Mouse (Mus musculus) liver, postnatal 0 days (tissue): ENCODE data around the gene Rap1gds1. TPM values are rescaled to one million over a fixed set of nuclear protein-coding genes. Genes with fewer than 3 reads are reported as not detected.
A peak's percentile ranks its signal among the peaks of the same experiment; 100 is the strongest.

ENCODE experiments used
- ATAC-seq: fragments of 200-750 bp; cut with Nextera tagmentation; 2 replicates; pipeline ENCODE4 v1.8.0; 2017; ENCODE audit warnings: mild to moderate bottlenecking, moderate library complexity
- DNase-seq: peaks from one replicate; pipeline ENCODE4 v3.0.0-alpha.2; 2016
- H3K27ac ChIP-seq: fragments of 300-500 bp; sonication (generic); 2 replicates; pipeline ENCODE4 v1.5.1; 2014; ENCODE audit warnings: antibody characterized with exemption, moderate library complexity, mild to moderate bottlenecking, low read depth
- H3K27me3 ChIP-seq: fragments of 300-500 bp; sonication (generic); 2 replicates; pipeline ENCODE4 v1.6.1; 2014; ENCODE audit warnings: low read length, control low read depth, mixed read lengths; ENCODE audit not compliant: insufficient read depth
- H3K36me3 ChIP-seq: fragments of 300-500 bp; sonication (generic); replicated peaks from 2 replicates; pipeline ENCODE4 v1.6.1; 2014; ENCODE audit warnings: mild to moderate bottlenecking, control low read depth, low read length, moderate library complexity, mixed read lengths; ENCODE audit not compliant: insufficient read depth
- H3K4me1 ChIP-seq: fragments of 300-500 bp; sonication (generic); 2 replicates; pipeline ENCODE4 v1.6.1; 2014; ENCODE audit warnings: antibody characterized with exemption, mild to moderate bottlenecking, control low read depth; ENCODE audit not compliant: insufficient read depth
- H3K4me2 ChIP-seq: fragments of 300-500 bp; sonication (generic); 2 replicates; pipeline ENCODE4 v1.6.1; 2014; ENCODE audit warnings: low read depth, mild to moderate bottlenecking, low read length, moderate library complexity, mixed read lengths
- H3K4me3 ChIP-seq: fragments of 300-500 bp; sonication (generic); 2 replicates; pipeline ENCODE4 v1.5.1; 2014; ENCODE audit warnings: low read depth, low read length
- H3K9ac ChIP-seq: fragments of 300-500 bp; sonication (generic); replicated peaks from 2 replicates; pipeline ENCODE4 v1.6.1; 2014; ENCODE audit warnings: mild to moderate bottlenecking, moderate library complexity
- H3K9me3 ChIP-seq: fragments of 300-500 bp; sonication (generic); 2 replicates; pipeline ENCODE4 v1.6.1; 2016; ENCODE audit warnings: mild to moderate bottlenecking, control low read depth, low read length, mixed read lengths
- CTCF ChIP-seq: sonication (generic); IDR thresholded peaks from 2 replicates; pipeline ENCODE4 v1.5.1; 2016; ENCODE audit warnings: antibody characterized with exemption, low read depth
- EP300 ChIP-seq: IDR thresholded peaks from 2 replicates; pipeline ENCODE4 v1.6.1; 2016; ENCODE audit warnings: antibody characterized with exemption, low read depth, mild to moderate bottlenecking
- WGBS: fragments of 180-500 bp; shearing (Covaris S2); extraction: QIAGEN DNeasy Blood & Tissue Kit; methylation state at CpG from one replicate; pipeline ENCODE4 v1.1.7; 2014; ENCODE audit not compliant: insufficient replicate concordance; 5-methylcytosine and 5-hydroxymethylcytosine counted together
- polyA plus RNA-seq: library from polyadenylated mRNA; unstranded; fragments of >200 nt; fragmentation: Nextera tagmentation; extraction: Ambion mirVana; gene quantifications from 2 replicates; pipeline ENCODE4 v1.2.1, GENCODE M21; 2015

Rap1gds1 gene
- polyA plus RNA-seq, 1 experiment from 2014 or later = 9.9 TPM

DNA sequence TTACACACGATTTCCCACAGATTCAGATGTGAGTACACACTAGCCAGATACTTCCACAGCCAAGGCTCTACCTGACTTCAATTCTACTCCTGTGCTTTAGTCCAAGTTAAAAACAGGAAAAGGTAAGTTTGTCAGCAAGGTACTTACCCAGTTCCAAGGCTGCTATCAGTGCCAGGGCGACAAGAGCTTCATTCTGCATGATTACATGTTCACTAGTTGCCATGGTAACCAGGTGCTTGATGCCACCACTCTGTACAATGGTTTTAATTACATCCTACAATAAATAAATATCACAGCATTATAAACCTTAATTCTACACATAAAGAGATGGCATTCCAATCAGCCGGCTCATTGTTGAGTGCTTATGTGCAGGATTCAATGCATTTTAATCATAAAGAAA lies 129.5 kb downstream of the Rap1gds1 start:
- H3K9me3 ChIP-seq = no peaks in the 10 kb centered on the region
- H3K4me3 ChIP-seq = no peak overlapping the region
- H3K4me1 ChIP-seq = no peaks in the 10 kb centered on the region
- H3K36me3 ChIP-seq = peaks cover 14% of the 10 kb centered on the region
- no peak overlapping the region for H3K4me2 ChIP-seq
- 91% methylated on average over 3 of the region's 3 CpGs for WGBS
- no peak overlapping the region for H3K27ac ChIP-seq
- ATAC-seq (no peak), DNase-seq (no peak)
- TF ChIP-seq CTCF (no peak), EP300 (no peak)
- no peaks in the 10 kb centered on the region for H3K27me3 ChIP-seq
- H3K9ac ChIP-seq = no peak overlapping the region

DNA sequence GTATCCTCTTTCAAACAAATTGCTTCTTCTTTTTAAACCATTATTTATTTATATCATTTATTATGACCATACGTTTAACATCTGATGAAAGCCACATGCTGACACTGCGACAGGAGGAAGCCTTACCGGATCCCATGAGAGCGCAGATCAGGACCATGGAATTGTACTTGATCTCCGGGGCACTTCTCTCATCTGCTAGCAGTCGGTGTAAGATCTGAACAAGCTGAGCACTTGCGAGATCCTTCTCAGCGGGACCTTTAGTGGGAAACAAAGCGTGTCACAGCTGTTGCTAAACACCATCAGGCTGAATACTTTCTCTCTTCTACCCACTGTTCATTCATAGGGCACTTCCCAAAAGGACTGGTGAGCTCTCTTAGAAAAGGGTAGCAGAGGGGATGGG lies 133.4 kb downstream of the Rap1gds1 start:
- WGBS = 82% methylated on average over 9 of the region's 9 CpGs
- Histone ChIP-seq H3K9ac (no peak overlapping the region), H3K4me1 (no peaks in the 10 kb centered on the region), H3K27ac (no peak overlapping the region), H3K36me3 (peaks cover 17% of the 10 kb centered on the region), H3K4me2 (no peak overlapping the region), H3K9me3 (no peaks in the 10 kb centered on the region), H3K4me3 (no peak overlapping the region), H3K27me3 (no peaks in the 10 kb centered on the region)
- TF ChIP-seq CTCF (no peak), EP300 (no peak)
- ATAC-seq (no peak), DNase-seq (no peak)

DNA sequence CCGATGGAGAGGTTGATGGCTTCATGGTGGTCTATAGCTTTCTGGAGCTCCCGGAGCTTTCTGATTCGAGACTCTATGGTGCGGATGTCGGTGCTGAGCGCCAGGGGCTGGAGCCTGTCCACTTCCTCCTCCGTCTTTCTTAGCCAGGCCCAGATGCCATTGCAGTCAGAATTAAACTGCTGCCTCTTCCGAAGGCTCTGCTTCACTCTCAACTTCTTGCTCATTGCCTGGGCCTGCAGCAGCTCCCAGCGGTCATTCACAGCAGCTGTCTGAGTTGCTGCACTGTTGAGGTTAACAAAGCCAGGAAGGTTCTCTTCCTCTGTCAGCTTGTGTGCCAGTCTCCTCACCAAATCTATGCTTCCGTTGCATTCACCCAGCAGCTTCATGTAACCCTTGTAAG lies 137.8 kb downstream of the Rap1gds1 start:
- ATAC-seq (no peak), DNase-seq (no peak)
- H3K9me3 ChIP-seq = no peaks in the 10 kb centered on the region
- no peak overlapping the region for H3K9ac ChIP-seq
- H3K4me3 ChIP-seq = no peak overlapping the region
- TF ChIP-seq EP300 (no peak), CTCF (no peak)
- no peak overlapping the region for H3K27ac ChIP-seq
- H3K36me3 ChIP-seq = peaks cover 8% of the 10 kb centered on the region
- WGBS = 85% methylated on average over 10 of the region's 10 CpGs
- H3K27me3 ChIP-seq = no peaks in the 10 kb centered on the region
- no peaks in the 10 kb centered on the region for H3K4me1 ChIP-seq
- no peak overlapping the region for H3K4me2 ChIP-seq

DNA sequence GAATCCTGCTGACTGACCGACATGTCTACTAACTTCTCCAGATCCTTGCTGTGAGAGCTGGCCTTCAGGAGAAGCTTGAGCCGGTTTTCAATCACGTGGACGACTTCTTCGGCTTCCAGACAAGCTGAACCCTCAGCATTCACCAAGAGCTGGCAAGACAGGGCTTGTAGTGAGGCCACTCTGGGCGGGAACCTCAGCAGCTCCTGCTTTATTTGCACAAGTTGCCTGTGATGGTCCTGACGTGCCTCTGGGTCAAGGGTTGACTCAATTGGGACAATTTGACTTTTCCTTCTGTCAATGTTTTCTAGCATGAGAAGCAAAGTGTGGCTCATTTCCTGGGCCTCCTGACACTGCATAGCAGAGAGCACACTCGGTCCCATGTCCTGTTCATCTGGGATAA lies 138.2 kb downstream of the Rap1gds1 start:
- no peak for DNase-seq
- Histone ChIP-seq H3K27ac (no peak overlapping the region), H3K27me3 (no peaks in the 10 kb centered on the region), H3K4me2 (no peak overlapping the region), H3K4me3 (no peak overlapping the region), H3K36me3 (peaks cover 8% of the 10 kb centered on the region), H3K9me3 (no peaks in the 10 kb centered on the region), H3K9ac (no peak overlapping the region), H3K4me1 (no peaks in the 10 kb centered on the region)
- WGBS = 76% methylated on average over 8 of the region's 8 CpGs
- peak; percentile 58; the same call in 1 of the 2 replicates for ATAC-seq
- no peak for TF ChIP-seq CTCF
- no peak for TF ChIP-seq EP300

DNA sequence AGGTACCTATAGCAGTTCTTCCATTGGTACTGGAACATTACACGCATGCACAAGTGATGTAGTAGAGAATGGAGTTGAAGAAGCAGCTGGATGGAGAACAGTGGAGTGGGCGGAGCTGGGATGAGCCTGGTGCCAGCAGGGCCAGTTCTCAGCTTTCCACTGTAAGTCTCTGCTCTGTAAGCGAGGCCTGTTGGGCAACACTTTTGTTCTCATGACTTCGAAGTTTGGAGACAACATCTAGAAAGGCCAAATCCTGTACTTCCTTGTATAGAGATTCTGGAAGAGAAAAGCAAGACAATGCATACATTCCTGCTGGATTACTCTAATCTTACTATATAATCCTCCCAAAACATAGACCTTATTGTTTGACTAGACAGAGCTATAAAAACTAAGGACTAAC lies 147.6 kb downstream of the Rap1gds1 start:
- no peak overlapping the region for H3K4me2 ChIP-seq
- H3K9me3 ChIP-seq = no peaks in the 10 kb centered on the region
- H3K27me3 ChIP-seq = no peaks in the 10 kb centered on the region
- 81% methylated on average over 4 of the region's 4 CpGs for WGBS
- DNase-seq (no peak), ATAC-seq (no peak)
- no peak overlapping the region for H3K27ac ChIP-seq
- no peaks in the 10 kb centered on the region for H3K4me1 ChIP-seq
- no peak overlapping the region for H3K4me3 ChIP-seq
- H3K9ac ChIP-seq = no peak overlapping the region
- TF ChIP-seq CTCF = no peak
- TF ChIP-seq EP300 = no peak
- peaks cover 20% of the 10 kb centered on the region for H3K36me3 ChIP-seq

DNA sequence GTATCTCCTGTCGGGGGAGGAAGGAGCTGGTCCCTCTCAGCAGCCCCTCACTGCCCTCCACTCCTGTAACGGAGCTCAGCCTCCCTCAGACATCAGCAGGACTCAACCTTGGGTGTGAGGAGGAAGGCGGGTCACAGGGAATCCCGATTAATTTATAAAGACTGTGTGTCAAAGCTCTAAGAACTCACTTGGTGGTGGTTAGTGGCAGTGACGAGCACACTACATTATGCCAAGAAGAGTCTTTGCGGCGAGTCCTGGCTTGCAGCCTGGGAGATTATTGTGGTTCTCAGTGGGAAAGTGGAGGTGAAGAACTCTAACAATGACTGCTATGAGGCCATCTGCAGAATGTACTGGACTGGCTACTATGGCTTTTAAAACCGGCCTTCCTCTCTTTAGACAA lies 148.8 kb downstream of the Rap1gds1 start:
- Histone ChIP-seq H3K27me3 (no peaks in the 10 kb centered on the region), H3K4me1 (no peaks in the 10 kb centered on the region), H3K4me3 (no peak overlapping the region), H3K4me2 (no peak overlapping the region), H3K9me3 (no peaks in the 10 kb centered on the region), H3K27ac (no peak overlapping the region), H3K36me3 (peaks cover 20% of the 10 kb centered on the region), H3K9ac (no peak overlapping the region)
- no peak for DNase-seq
- no peak for TF ChIP-seq CTCF
- TF ChIP-seq EP300 = no peak
- WGBS = 87% methylated on average over 8 of the region's 8 CpGs
- ATAC-seq = no peak

DNA sequence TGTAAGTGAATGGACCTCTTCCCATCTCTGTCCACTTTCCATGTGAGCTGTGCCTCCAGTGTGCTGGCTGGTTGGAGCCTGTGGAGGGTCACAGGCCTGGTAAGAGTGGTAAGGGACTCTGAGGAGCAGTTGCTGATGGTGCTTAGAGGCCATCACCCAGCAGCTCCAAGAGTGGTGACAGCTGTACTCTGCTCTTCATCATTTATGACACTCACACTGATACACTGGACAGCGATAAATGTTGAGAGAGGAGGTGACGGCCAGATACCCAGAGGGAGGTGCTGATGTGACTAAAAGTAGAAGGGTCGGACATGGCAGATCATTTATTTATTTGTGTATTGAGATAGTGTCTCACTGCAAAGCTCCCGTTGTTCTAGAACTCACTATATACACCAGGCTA lies 156.8 kb downstream of the Rap1gds1 start:
- Histone ChIP-seq H3K4me3 (no peak overlapping the region), H3K27ac (no peak overlapping the region), H3K4me2 (no peak overlapping the region), H3K9ac (no peak overlapping the region), H3K4me1 (no peaks in the 10 kb centered on the region), H3K27me3 (no peaks in the 10 kb centered on the region), H3K9me3 (no peaks in the 10 kb centered on the region), H3K36me3 (no peaks in the 10 kb centered on the region)
- no peak for TF ChIP-seq CTCF
- 78% methylated on average over 4 of the region's 4 CpGs for WGBS
- DNase-seq = no peak
- no peak for ATAC-seq
